Mouse (Mus musculus): ENCODE data around the gene Btbd3. TPM values are rescaled to one million over a fixed set of nuclear protein-coding genes. Genes with fewer than 3 reads are reported as not detected.
A peak's percentile ranks its signal among the peaks of the same experiment; 100 is the strongest.

Gene Btbd3
- polyA plus RNA-seq, 1 experiment from 2014 or later, result 8.2 TPM

GRCm38 (mm10) chr2:138274086-138274485, 17.7 kb downstream of the Btbd3 start:
- 70% methylated on average over 5 of the region's 5 CpGs for WGBS
- H3K4me3 ChIP-seq (ENCODE audit: low read depth, low read length), result no peak overlapping the region
- ATAC-seq (replicated peaks; ENCODE audit: low FRiP score), result 0 out of 2 replicates have a peak, but pooled peaks have one; percentile 51

GRCm38 (mm10) chr2:138277842-138278691, 21.7 kb downstream of the Btbd3 start:
- no peak overlapping the region for H3K27ac ChIP-seq (ENCODE audit: low read depth, low read length)
- H3K4me3 ChIP-seq (ENCODE audit: low read depth, low read length), result no peak overlapping the region
- no peak overlapping the region for H3K9ac ChIP-seq (ENCODE audit: low read depth, low read length)
- H3K4me1 ChIP-seq (replicated peaks; ENCODE audit: control insufficient read depth, insufficient read depth, low read length), result peaks cover 6% of the 10 kb centered on the region
- no peaks in the 10 kb centered on the region for H3K9me3 ChIP-seq (ENCODE audit: control insufficient read depth, low read length)
- peaks cover 3% of the 10 kb centered on the region; the same call in 1 of the 2 replicates for H3K36me3 ChIP-seq (ENCODE audit: control insufficient read depth, insufficient read depth, low read length)
- 45% methylated on average over 17 of the region's 17 CpGs for WGBS
- ATAC-seq (replicated peaks; ENCODE audit: low FRiP score) (peak; percentile 71), DNase-seq (ENCODE audit: low spot score) (no peak)
- no peaks in the 10 kb centered on the region for H3K27me3 ChIP-seq (replicated peaks; ENCODE audit: control insufficient read depth, insufficient read depth, low read length)
- peak overlapping the region; percentile 49 for H3K4me2 ChIP-seq

More at GRCm38 (mm10) chr2:138274086-138274485, 17.7 kb downstream of the Btbd3 start:
- Histone ChIP-seq H3K27me3 (replicated peaks; ENCODE audit: control insufficient read depth, insufficient read depth, low read length) (no peaks in the 10 kb centered on the region), H3K4me1 (replicated peaks; ENCODE audit: control insufficient read depth, insufficient read depth, low read length) (peaks cover 6% of the 10 kb centered on the region), H3K27ac (ENCODE audit: low read depth, low read length) (no peak overlapping the region), H3K9ac (ENCODE audit: low read depth, low read length) (no peak overlapping the region), H3K9me3 (ENCODE audit: control insufficient read depth, low read length) (no peaks in the 10 kb centered on the region), H3K4me2 (no peak overlapping the region), H3K36me3 (ENCODE audit: control insufficient read depth, insufficient read depth, low read length) (no peaks in the 10 kb centered on the region)
- no peak for DNase-seq (ENCODE audit: low spot score)

- DNase-seq (ENCODE audit: low spot score) (no peak), ATAC-seq (replicated peaks; ENCODE audit: low FRiP score) (no peak)
- Histone ChIP-seq H3K4me3 (ENCODE audit: low read depth, low read length) (no peak overlapping the region), H3K4me1 (replicated peaks; ENCODE audit: control insufficient read depth, insufficient read depth, low read length) (peaks cover 6% of the 10 kb centered on the region), H3K27ac (ENCODE audit: low read depth, low read length) (no peak overlapping the region), H3K9ac (ENCODE audit: low read depth, low read length) (no peak overlapping the region), H3K4me2 (peak overlapping the region; percentile 49), H3K36me3 (ENCODE audit: control insufficient read depth, insufficient read depth, low read length) (peaks cover 7% of the 10 kb centered on the region; the same call in 1 of the 2 replicates), H3K9me3 (ENCODE audit: control insufficient read depth, low read length) (no peaks in the 10 kb centered on the region), H3K27me3 (replicated peaks; ENCODE audit: control insufficient read depth, insufficient read depth, low read length) (no peaks in the 10 kb centered on the region)
- 70% methylated on average over 15 of the region's 15 CpGs for WGBS
Observed at GRCm38 (mm10) chr2:138278853-138279640, 22.7 kb downstream of the Btbd3 start.

DNA sequence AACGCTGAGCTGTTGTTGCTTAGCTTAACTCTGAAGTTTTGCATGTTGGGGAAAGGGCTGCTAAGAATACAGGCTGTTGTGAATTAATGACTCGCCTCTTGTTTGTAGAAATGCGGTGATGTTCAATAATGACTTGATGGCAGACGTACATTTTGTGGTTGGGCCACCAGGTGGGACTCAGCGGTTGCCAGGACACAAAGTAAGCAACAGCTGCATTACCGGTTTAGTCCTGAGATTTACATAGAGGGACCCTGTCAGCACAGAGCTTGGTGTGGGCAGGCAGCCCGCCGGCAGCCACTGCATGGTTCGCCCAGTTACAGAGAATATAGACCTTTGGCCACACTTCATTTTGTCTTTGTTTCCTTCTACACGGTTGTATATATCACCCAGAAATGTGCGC, 23.3 kb downstream of the Btbd3 start:
- Histone ChIP-seq H3K9ac (ENCODE audit: low read depth, low read length) (no peak overlapping the region), H3K4me3 (ENCODE audit: low read depth, low read length) (no peak overlapping the region)

GRCm38 (mm10) chr2:138280225-138280711, 23.9 kb downstream of the Btbd3 start:
- no peak for ATAC-seq (replicated peaks; ENCODE audit: low FRiP score)
- Histone ChIP-seq H3K36me3 (ENCODE audit: control insufficient read depth, insufficient read depth, low read length) (peaks cover 7% of the 10 kb centered on the region; the same call in 1 of the 2 replicates), H3K9ac (ENCODE audit: low read depth, low read length) (no peak overlapping the region), H3K4me1 (replicated peaks; ENCODE audit: control insufficient read depth, insufficient read depth, low read length) (peaks cover 6% of the 10 kb centered on the region), H3K27me3 (replicated peaks; ENCODE audit: control insufficient read depth, insufficient read depth, low read length) (no peaks in the 10 kb centered on the region), H3K9me3 (ENCODE audit: control insufficient read depth, low read length) (no peaks in the 10 kb centered on the region), H3K4me3 (ENCODE audit: low read depth, low read length) (no peak overlapping the region), H3K4me2 (no peak overlapping the region), H3K27ac (ENCODE audit: low read depth, low read length) (no peak overlapping the region)
- whole genome bisulfite sequencing, result 77% methylated on average over 17 of the region's 17 CpGs
- DNase-seq (ENCODE audit: low spot score), result no peak

More for the DNA sequence above, 23.3 kb downstream of the Btbd3 start:
- Histone ChIP-seq H3K36me3 (ENCODE audit: control insufficient read depth, insufficient read depth, low read length) (peaks cover 7% of the 10 kb centered on the region; the same call in 1 of the 2 replicates), H3K27me3 (replicated peaks; ENCODE audit: control insufficient read depth, insufficient read depth, low read length) (no peaks in the 10 kb centered on the region), H3K4me2 (peak overlapping the region; percentile 7; the same call in 1 of the 2 replicates), H3K27ac (ENCODE audit: low read depth, low read length) (no peak overlapping the region), H3K9me3 (ENCODE audit: control insufficient read depth, low read length) (no peaks in the 10 kb centered on the region), H3K4me1 (replicated peaks; ENCODE audit: control insufficient read depth, insufficient read depth, low read length) (peaks cover 6% of the 10 kb centered on the region)
- ATAC-seq (replicated peaks; ENCODE audit: low FRiP score) (0 out of 2 replicates have a peak, but pooled peaks have one; percentile 9), DNase-seq (ENCODE audit: low spot score) (no peak)
- WGBS, result 70% methylated on average over 11 of the region's 11 CpGs

DNA sequence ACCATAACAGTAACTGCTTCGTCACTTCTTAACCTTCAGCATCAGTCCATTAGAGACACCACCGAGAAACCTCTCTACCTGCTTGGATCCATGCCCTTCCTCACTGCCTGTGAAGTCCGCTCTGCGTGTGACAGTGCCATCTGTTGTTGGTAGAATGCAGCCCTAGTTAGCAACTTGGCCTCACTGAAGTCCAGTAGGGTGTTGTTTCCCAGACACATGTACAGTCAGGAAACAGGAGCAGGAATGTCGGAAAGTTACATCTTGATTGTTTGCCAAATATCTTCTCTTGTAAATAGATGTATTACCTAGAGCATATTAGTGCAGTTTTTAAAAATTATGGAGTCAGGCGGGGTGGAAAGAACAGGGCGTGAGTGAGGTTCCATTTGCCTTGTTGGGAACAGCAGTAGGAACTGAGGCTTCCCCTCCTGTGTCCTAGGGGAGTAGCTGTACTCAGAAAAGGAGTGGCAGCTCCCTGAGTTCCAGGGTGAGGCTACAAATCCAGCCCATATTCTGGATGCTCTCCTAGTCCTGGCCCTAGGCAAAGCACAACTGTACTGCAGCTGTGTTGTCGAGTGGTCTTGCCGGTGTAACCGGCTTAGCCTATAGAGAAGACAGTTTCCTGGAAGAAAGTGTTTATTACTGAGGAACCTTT, 25.3 kb downstream of the Btbd3 start:
- WGBS, result 88% methylated on average over 10 of the region's 10 CpGs
- DNase-seq (ENCODE audit: low spot score), result no peak
- H3K9ac ChIP-seq (ENCODE audit: low read depth, low read length), result no peak overlapping the region

GRCm38 (mm10) chr2:138283372-138283771, 27.0 kb downstream of the Btbd3 start:
- DNase-seq (ENCODE audit: low spot score) (no peak), ATAC-seq (replicated peaks; ENCODE audit: low FRiP score) (no peak)
- peaks cover 10% of the 10 kb centered on the region; the same call in 1 of the 2 replicates for H3K36me3 ChIP-seq (ENCODE audit: control insufficient read depth, insufficient read depth, low read length)
- 86% methylated on average over 12 of the region's 12 CpGs for WGBS
- H3K9me3 ChIP-seq (ENCODE audit: control insufficient read depth, low read length), result no peaks in the 10 kb centered on the region
- no peak overlapping the region for H3K9ac ChIP-seq (ENCODE audit: low read depth, low read length)
- no peaks in the 10 kb centered on the region for H3K27me3 ChIP-seq (replicated peaks; ENCODE audit: control insufficient read depth, insufficient read depth, low read length)
- H3K4me3 ChIP-seq (ENCODE audit: low read depth, low read length), result no peak overlapping the region
- no peak overlapping the region for H3K27ac ChIP-seq (ENCODE audit: low read depth, low read length)
- peaks cover 2% of the 10 kb centered on the region; the same call in 1 of the 2 replicates for H3K4me1 ChIP-seq (replicated peaks; ENCODE audit: control insufficient read depth, insufficient read depth, low read length)
- no peak overlapping the region for H3K4me2 ChIP-seq

More for the DNA sequence above, 25.3 kb downstream of the Btbd3 start:
- Histone ChIP-seq H3K27ac (ENCODE audit: low read depth, low read length) (no peak overlapping the region), H3K36me3 (ENCODE audit: control insufficient read depth, insufficient read depth, low read length) (peaks cover 10% of the 10 kb centered on the region; the same call in 1 of the 2 replicates), H3K9me3 (ENCODE audit: control insufficient read depth, low read length) (no peaks in the 10 kb centered on the region), H3K4me1 (replicated peaks; ENCODE audit: control insufficient read depth, insufficient read depth, low read length) (peaks cover 2% of the 10 kb centered on the region; the same call in 1 of the 2 replicates), H3K4me2 (no peak overlapping the region), H3K4me3 (ENCODE audit: low read depth, low read length) (no peak overlapping the region), H3K27me3 (replicated peaks; ENCODE audit: control insufficient read depth, insufficient read depth, low read length) (no peaks in the 10 kb centered on the region)
- no peak for ATAC-seq (replicated peaks; ENCODE audit: low FRiP score)

GRCm38 (mm10) chr2:138283856-138284255, 27.5 kb downstream of the Btbd3 start:
- ATAC-seq (replicated peaks; ENCODE audit: low FRiP score), result no peak
- 96% methylated on average over 15 of the region's 15 CpGs for WGBS
- peaks cover 10% of the 10 kb centered on the region; the same call in 1 of the 2 replicates for H3K36me3 ChIP-seq (ENCODE audit: control insufficient read depth, insufficient read depth, low read length)

More at GRCm38 (mm10) chr2:138283856-138284255, 27.5 kb downstream of the Btbd3 start:
- no peak for DNase-seq (ENCODE audit: low spot score)
- H3K4me3 ChIP-seq (ENCODE audit: low read depth, low read length), result no peak overlapping the region
- H3K4me2 ChIP-seq, result no peak overlapping the region
- H3K27ac ChIP-seq (ENCODE audit: low read depth, low read length), result no peak overlapping the region
- H3K4me1 ChIP-seq (replicated peaks; ENCODE audit: control insufficient read depth, insufficient read depth, low read length), result peaks cover under 1% of the 10 kb centered on the region; the same call in 1 of the 2 replicates
- H3K9ac ChIP-seq (ENCODE audit: low read depth, low read length), result no peak overlapping the region
- no peaks in the 10 kb centered on the region for H3K9me3 ChIP-seq (ENCODE audit: control insufficient read depth, low read length)
- H3K27me3 ChIP-seq (replicated peaks; ENCODE audit: control insufficient read depth, insufficient read depth, low read length), result no peaks in the 10 kb centered on the region

All from liver, embryonic 11.5 days (tissue).